Mouse (Mus musculus) kidney, postnatal 10 days (tissue): Measurements from ENCODE around the gene Vmn1r123.
"Not testable (repeated sequence)": the region's sequence is repeated elsewhere in the genome, so short reads cannot be mapped to it uniquely, and the experiment has no call there.

Source experiments
- DNase-seq: peaks from one replicate; pipeline ENCODE4 v3.0.0; 2021; ENCODE audit warnings: mixed read lengths

Vmn1r123 gene

DNA sequence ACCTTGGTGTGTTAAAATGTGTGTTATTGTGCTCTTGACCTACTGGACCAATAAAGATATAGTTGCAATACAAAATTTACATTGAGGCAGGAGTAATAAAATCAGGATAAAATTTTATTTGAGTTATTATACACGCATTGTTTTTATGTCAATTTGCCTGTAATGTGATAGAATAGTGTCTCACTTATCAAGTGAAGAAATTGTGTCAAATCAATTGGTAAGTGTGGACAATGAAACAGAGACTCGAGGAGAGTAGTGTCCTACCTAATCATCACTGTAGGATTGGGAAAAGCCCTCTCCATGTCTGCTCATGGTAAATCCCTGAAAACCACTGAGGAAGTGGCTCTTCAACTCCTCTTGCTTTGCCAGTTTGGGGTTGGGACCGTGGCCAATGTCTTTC lies at the start of gene Vmn1r123:
Gene Vmn1r123 (plus strand): TSS at position 301 of the 400 bp plus-strand sequence.
- DNase-seq = not testable (repeated sequence)

DNA sequence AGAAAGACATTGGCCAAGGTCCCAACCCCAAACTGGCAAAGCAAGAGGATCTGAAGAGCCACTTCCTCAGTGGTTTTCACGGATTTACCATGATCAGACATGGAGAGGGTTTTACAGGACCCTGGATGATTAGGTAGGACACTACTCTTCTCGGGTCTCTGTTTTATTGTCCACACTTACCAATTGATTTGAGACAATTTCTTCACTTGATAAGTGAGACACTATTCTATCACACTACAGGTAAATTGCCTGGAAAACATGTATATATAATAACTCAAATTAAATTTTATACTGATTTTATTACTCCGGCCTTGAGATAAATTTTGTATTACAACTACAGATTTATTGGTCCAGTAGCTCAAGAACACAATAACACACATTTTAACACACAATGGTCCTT lies 28.0 kb upstream of the Vmn1r123 start, which contains the start of gene Vmn1r122:
Gene Vmn1r122 (minus strand): TSS at position 101 of the 400 bp plus-strand sequence.
- DNase-seq = not testable (repeated sequence)

DNA sequence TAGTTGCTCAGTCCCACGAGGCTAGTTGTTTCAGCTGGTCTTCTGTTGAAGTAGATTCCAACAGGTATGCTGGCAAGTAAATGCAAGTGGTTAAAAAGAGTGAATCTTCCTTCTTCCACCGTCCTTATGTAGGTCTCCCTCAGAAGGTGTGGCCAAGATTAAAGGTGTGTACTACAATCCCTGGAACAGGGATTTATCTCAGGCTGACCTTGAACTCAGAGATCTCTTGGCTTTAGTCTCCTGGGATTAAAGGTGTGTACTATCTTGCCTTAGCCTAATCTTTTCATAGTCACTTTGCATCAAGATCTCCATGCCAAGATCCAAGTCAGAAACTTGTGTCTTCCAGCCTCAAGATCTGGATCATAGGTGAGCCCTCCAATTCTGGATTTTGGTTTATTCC lies 28.3 kb downstream of the Vmn1r123 start, which contains the start of gene Gm5157:
Gene Gm5157 (minus strand): TSS at position 101 of the 400 bp plus-strand sequence.
- not testable (repeated sequence) for DNase-seq
